In the genomic region with DNA sequence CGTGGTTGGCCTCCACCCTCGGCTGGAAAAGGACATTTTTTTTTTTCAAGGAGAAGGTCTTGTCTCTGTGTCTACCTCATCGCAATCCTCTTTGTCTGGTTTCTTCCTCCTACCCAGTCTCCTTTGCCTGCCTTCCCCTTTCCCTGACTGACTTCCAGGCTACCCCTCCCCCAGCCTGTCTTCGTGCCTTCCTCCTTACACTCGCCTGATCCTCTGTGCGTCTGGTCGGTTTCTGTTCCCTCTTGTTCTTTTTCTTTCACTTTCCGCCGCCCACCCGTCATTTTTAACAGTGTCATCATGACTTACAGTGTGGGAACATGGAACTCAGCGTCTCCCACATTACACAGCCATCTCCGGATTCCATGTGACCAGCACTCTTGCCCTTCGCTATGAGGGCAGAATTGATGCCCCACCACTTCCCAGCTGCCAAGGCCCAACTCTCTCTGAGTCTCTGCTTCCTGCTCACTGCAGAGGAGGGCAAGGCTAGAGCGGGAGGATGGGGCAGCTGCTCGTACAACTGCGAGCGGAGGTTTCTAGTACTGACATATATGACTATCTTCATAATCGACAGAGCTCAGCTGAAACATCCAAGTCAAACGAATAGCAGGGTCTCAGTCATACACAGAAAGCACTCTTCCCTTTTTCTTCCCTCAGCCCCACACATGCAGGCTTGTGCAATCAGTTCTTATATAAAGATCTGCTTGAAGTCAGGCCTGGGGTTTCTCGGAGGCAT, we compare ENCODE assay signal across 9 mouse cellular contexts.
DNase-seq lines count a peak whose midpoint lies in the region.
"Had no signal": no experiment of that assay in that cellular context is flagged by ENCODE, and none has a peak within 500 bp of the region (broad histone marks: within the 10 kb centered on the region; RNA-seq: fewer than 3 reads in every experiment).

No protein-coding gene starts in this region.

- H3K27ac ChIP-seq in macrophage = peak overlapping the region; percentile 90
- H3K27ac ChIP-seq: neural tube, embryonic 12.5 days had no signal

- peak; percentile 41 for DNase-seq in adrenal gland, postnatal 10 days
- DNase-seq in adrenal gland, postnatal 25 days = no peak
- DNase-seq in adrenal gland, postnatal 36 days = peak; percentile 34 to 56
- peak; percentile 55 to 69 for DNase-seq in frontal cortex, postnatal 36 days (ENCODE audit: low spot score in 2 of 2)
- peak; percentile 91 for DNase-seq in induced T-regulatory cell, adult 2 months (ENCODE audit: low read depth)
- peak; percentile 28 to 74 for DNase-seq in left cerebral cortex, adult 9 months (ENCODE audit: low spot score in 2 of 2)
- peak; percentile 26 to 37 for DNase-seq in spleen, postnatal 14 days (ENCODE audit: low spot score in 2 of 2)

- no peaks in the 10 kb centered on the region for H3K36me3 ChIP-seq in macrophage (ENCODE audit: inconsistent target)
- H3K36me3 ChIP-seq: neural tube, embryonic 12.5 days had no signal

- H3K79me2 ChIP-seq in macrophage (ENCODE audit: inconsistent target) = no peaks in the 10 kb centered on the region

- H3K4me3 ChIP-seq in macrophage (ENCODE audit: inconsistent target) = peak overlapping the region; percentile 14; the same call in 1 of the 2 replicates
- H3K4me3 ChIP-seq: neural tube, embryonic 12.5 days had no signal

- 1% methylated on average over 20 of the region's 20 CpGs for WGBS in macrophage (ENCODE audit: missing documents)
